Mouse (Mus musculus) thymus, postnatal 25 days (tissue): Measurements from ENCODE around the gene Trim59.
"Not testable (repeated sequence)": the region's sequence is repeated elsewhere in the genome, so short reads cannot be mapped to it uniquely, and the experiment has no call there.

Source experiments
- DNase-seq: peaks from one replicate; pipeline ENCODE4 v3.0.0; 2022

The Trim59 gene

DNA sequence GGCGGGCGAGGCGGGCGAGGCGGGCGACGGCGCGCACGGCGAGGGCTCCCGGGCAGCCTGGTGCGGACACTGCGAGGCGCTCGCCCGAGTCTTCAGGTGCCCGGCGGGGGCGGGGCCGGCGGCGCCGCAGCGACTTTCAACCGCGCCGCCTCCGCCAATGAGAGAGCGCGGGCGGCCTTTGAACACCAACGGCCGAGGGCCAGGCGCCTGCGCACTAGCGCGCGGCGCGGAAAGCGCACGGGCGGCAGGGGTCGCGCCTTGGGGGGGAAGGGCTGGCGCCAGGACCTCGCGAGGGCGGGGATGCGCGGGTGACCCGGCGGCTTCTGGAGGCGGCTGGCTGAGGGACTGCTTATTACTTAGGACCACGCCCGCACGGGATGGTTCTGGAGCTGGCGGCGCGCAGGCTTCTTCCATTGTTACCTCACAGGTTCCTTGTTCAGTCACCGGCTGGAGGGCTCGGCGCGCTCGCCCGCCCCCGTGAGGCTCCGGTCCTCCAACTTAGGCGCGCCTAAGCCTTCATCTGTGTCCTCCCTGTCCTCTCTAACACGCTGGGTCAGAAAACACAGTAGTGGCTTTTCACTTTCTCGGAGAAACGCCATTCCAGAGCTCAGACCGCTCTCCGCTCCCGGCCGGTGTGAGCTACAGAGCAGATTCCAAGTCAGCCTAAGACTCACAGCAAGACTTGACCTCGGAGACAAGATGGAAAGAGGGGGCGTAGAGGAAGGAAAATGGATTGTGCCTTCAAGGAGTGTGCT lies at the start of gene Trim59:
Trim59 (minus strand) TSS at position 111 of the 755 bp plus-strand sequence.
- peak; percentile 93 for DNase-seq

DNA sequence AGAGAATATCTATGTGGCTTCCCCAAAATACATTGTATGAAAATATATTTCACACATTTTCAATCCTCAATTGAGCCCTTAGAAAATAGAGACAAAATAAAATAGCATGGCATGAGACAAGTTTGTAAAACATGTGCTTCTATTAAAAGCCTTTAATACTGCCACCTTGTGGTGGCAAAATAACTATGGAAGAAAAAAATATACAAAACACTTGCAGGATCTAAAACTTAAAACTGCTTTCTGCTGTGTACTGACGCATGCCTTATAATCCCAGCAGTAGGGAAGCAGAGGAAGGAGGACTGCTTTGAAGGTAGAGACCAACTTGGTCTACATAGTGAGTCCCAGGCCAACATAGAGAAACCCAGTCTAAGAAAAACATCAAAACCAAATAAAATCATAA lies 19.4 kb upstream of the Trim59 start:
- no peak for DNase-seq

DNA sequence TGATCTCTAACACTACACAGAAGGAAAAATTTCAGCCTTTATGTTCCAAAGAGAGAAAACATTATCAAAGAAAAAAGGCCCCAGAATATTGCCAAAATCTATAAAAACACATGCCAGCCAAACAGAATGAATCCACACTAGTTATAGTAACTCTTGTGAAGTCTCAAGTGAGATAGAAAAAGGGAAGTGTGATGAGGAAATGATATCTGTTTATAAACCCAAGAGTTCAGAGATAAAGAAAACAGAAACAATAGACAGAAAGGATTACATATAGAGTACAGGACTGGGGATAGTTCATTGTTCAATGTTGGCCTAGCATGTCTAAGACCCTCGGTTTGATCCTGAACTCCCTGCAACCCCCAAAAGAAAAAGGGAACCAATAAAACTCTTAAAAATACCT lies 18.2 kb upstream of the Trim59 start:
- no peak for DNase-seq

GRCm38 (mm10) chr3:69060672-69061071 lies 16.1 kb upstream of the Trim59 start:
- DNase-seq = no peak

DNA sequence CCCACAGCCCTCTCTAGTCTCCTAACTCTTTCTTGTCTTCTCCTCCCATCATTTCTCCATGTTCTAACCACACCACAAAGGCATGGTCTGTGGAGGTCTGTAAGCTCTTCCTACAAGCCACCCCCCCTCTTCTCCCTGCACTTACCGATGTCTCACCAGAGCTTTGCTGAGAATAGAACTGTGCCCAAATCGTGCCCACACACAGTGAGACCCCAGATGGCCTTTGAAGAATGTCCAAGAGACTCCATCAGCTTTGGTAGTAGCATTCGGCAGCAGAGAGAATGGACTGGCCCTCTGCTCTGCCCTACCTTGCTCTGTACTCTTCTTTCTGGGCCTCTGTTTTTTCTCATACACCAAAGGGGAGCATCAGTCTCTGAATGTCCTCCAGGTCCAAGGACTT lies 11.3 kb upstream of the Trim59 start:
- no peak for DNase-seq

DNA sequence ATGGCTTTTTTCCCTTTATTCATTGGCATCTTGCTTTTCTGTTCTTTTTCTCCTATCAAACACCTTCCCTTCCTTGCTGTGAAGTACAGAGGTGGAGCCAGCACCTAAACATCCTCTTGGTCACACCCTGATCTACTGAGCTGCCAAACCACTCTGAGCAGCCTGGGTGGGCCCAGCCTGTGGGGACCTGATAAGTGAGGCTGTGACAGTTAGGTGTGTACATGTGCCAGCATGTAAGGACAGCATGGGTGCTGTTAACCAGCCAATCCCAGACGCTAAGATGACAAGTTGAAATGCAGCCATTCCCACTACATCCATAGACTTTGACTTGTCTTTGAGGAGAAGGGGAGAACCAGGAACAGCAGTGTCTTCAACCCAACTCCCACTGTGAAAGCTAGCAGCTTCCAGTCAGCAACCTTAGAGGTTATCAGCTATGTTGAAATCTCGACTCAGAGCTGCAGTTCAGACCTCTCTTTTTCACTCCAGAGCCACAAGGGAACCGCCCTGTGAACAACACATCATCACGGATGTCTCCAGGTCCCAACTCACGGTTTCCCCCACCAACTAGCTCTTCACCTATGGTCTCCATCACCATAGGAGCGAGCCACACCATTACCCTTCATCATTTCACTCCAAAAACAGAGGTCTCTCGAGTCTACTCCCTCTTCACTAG lies 10.3 kb upstream of the Trim59 start:
- no peak for DNase-seq

GRCm38 (mm10) chr3:69051894-69052293 lies 7.3 kb upstream of the Trim59 start:
- DNase-seq = no peak

DNA sequence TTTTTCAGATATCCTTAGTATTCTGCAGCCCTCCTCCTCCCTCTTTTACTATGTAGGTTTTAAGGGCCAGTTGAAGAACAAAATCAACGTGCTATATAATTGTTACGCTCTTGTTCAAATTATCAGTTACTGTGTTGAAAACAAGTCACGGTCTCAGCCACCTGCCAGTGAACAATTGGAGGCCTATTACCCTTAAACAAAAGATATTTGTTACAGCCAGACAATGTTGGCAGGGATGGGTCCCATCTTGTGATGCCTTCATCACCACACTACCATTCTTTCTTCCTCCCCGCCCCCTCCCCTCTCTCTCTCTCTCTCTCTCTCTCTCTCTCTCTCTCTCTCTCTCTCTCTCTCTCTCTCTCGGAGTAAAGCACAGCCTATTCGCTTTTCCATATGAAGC lies 4.5 kb upstream of the Trim59 start:
- no peak for DNase-seq

- no peak for DNase-seq
Observed at GRCm38 (mm10) chr3:69047684-69048083, 3.1 kb upstream of the Trim59 start.

- no peak for DNase-seq
Observed at GRCm38 (mm10) chr3:69046509-69046908, 2.0 kb upstream of the Trim59 start.

DNA sequence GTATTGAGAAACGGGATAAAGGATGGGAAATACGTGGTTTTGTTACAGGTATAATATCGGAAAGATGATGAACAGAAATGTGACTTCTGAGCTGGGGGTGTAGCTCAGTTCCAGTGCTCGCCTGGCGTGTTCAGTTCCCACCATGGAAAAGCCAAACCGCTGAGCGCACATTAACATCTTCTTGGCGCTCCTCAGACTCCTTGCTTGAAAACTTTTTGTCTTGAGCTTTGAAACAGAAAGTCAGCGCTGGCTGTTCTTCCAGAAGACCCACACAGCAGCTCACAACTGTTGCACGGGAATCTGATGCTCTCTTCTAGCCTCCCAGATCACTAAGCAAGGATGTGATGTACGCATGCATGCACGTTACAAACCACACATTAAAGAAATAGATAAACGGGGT lies 1.2 kb upstream of the Trim59 start:
- no peak for DNase-seq

GRCm38 (mm10) chr3:69045400-69045703 lies 797 bp upstream of the Trim59 start:
- DNase-seq = no peak

DNA sequence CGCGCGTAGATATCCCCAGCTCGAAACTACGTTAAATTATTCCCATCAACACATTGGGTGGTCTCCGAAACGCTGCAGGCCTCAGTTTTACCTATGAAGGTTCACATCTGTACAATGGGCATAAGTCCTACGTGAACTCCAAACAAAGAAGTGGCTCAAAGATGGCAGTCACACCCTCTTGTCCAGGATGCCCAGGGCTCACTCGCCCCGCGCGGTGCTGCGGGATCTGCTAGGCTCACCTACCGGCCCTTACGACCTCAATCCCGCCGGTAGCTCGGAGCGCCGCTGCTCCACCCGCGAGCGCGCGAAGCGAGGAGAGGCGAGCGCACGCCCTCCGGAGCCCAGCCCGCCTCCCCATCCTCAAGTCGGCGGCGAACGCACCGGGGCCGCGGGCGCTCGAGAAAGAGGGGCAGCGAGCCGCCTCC lies 376 bp downstream of the Trim59 start:
- DNase-seq = no peak

DNA sequence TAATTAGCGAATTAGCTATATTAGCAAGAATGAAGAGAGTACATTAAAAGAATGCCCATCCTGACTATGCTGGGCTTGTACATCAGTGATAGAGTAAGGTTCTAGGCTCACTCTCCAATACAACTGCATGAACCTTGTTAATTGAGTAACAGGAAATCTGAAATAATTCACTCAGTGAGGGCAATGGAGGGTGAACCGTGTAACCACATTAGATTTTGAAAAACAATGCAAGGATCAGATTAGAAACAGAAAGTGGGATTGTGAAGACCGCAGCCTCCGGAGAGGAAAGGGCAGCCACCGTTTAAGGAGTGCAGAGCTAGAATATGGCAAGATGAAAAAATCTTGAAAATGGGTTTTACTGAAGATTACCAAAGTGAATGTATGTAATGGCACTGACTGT lies 3.3 kb downstream of the Trim59 start:
- no peak for DNase-seq

- DNase-seq = no peak
Observed at GRCm38 (mm10) chr3:69040105-69040504, 4.5 kb downstream of the Trim59 start.

- DNase-seq = no peak
Observed at GRCm38 (mm10) chr3:69026133-69026783, 18.3 kb downstream of the Trim59 start.

GRCm38 (mm10) chr3:69020764-69021163 lies 23.8 kb downstream of the Trim59 start:
- DNase-seq = no peak

DNA sequence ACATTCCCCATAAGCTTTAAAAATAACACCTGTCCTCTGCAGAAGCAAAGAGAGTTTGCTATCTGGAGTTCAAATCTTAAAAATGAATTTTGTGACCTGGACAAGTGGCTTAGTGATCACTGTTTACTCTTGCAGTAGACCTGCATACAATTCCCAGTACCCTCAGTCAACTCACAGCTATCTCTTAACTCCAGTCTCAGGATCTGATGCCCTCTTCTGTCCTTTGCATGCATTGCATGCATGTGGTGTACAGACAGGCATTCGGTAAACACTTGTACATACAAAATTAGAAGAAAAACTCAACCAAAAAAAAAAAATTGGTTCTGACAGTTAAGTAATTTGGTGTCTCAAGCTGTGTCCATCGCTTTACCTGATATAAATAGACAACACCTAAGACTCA lies 24.3 kb downstream of the Trim59 start:
- DNase-seq = peak; percentile 53

- not testable (repeated sequence) for DNase-seq
Observed at GRCm38 (mm10) chr3:69018635-69019034, 25.9 kb downstream of the Trim59 start.

DNA sequence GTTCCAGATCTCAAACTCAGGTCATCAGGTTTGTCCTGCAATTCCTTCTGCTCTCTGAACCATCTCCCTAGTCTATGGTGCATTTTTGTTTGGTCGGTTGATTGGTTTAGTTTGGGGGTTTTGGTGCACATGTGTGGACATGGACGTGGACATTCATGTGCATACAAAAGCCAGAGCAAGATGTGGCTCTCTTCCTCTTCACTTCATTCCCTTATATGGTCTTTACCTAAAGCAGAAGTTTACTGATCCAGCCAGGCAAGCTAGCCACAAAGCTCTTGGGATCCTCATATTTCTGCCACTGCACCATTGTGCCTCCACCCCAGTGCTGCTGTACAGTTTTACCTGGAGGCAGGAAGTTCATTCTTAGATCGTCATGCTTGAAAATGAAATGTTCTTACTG lies 27.4 kb downstream of the Trim59 start:
- DNase-seq = no peak

- no peak for DNase-seq
Observed at GRCm38 (mm10) chr3:69008873-69009272, 35.7 kb downstream of the Trim59 start.

DNA sequence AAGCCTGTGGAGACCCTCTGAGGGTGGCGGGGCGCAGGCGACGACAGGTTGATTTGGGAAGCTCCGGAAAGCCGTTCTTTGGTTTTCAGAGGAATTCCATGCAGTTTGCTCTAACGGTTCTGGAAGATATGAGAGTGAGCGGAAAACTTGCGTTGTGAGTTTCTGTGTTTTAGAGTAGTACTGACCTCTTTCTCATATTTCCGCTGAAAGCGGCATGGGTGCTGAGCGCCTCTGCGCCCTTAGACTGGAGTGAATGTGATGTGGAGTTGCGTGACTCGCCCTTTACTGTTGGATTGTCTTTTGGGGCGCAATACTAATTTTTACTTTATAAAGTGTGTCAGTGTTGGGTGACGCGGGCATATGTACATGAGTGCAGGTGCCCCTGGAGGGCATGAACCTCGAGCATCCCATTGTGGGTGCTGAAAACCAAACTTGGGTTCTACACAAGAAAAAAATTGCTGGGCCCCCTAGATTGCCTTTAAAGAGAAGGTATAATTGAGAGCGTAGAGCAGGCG lies 38.3 kb downstream of the Trim59 start:
- DNase-seq = peak; percentile 60

GRCm38 (mm10) chr3:69005338-69006245 lies 39.0 kb downstream of the Trim59 start:
- peak; percentile 65 for DNase-seq
